Mouse (Mus musculus) c-Kit-negative CD71-positive TER-119-positive erythroid progenitor cells, embryonic 14.5 days (primary cell): ENCODE data around the gene Mrps26.
"Not testable (repeated sequence)": the region's sequence is repeated elsewhere in the genome, so short reads cannot be mapped to it uniquely, and the experiment has no call there.

Experiments
- DNase-seq: peaks from one replicate; pipeline ENCODE4 v3.0.0-alpha.2; 2013; ENCODE audit warnings: low read depth, low spot score

Gene Mrps26

DNA sequence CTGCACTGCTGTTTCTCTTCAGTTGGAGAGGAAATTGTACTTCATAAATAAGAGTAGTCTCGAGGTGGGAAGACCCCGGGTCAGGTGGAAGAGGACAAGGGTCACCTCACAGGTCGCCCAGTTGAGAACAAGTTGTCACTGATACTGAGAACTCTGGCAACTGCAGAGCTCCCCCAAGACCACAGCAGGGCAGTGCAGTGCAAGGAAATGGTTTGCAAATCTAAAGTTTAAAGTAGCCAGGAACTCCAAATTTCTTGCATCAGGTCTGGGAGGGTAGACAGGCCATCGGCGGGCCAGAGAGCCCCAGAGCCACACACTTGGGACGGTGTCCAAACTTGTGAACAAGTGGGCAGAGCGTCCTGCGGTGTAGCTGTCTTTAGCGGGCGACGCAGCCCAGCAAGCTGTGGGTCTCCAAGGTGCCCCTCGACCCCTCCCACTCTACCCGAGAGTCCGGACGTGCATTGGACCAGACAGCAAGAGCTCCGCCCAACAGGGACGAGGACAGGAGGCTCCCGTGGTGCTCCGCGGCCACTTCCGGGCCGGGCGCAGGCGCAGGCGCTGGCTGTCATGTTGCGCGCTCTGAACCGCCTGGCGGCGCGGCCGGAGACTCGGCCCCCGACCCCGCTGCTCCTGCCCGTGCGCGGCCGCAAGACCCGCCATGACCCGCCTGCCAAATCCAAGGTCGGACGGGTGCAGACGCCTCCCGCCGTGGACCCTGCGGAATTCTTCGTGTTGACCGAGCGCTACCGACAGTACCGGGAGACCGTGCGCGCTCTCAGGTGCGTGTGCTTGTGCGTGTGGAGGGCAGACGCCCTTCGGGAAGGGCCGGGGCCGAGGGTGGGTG lies at the start of gene Mrps26:
Gene Mrps26 (plus strand): TSS at position 531 of the 844 bp plus-strand sequence.
- DNase-seq = peak; percentile 48

DNA sequence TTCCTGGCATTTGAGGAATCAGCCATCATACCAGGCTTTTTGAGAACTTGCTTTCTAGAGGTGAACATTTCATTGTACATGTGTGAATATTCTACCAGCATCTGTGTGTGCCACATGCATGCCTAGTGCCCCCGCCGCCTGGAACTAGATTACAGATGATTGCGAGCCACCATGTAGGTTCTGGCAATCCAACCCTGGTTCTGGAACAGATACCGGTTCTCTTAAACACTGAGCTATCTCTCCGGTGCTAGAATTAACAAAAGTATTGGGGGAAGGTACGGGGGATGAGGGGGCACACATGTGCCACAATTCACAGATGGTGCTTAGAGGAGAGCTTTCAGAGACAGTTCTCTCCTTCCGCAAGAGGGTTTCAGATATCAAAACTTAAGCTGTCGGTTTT lies 49.6 kb upstream of the Mrps26 start:
- DNase-seq = no peak

DNA sequence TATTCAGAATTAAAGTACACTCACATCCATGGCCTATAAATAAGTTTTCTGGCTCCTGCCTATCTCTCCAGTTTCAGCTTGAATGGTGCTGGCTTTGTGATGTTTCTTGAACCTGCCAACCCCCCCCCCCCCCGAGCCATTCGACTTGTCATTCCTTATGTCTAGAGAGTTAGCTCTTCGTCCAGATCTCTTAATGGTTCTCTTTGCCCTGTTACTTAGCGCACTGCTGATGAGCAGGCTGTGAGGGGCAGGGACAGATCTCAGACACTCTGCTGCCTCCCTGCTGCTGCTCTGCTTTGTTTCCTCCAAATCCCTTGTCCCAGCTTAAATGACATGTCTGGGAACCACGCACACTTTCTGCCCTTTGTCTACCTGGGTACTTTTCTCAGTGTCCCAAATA lies 47.8 kb upstream of the Mrps26 start:
- DNase-seq = no peak

DNA sequence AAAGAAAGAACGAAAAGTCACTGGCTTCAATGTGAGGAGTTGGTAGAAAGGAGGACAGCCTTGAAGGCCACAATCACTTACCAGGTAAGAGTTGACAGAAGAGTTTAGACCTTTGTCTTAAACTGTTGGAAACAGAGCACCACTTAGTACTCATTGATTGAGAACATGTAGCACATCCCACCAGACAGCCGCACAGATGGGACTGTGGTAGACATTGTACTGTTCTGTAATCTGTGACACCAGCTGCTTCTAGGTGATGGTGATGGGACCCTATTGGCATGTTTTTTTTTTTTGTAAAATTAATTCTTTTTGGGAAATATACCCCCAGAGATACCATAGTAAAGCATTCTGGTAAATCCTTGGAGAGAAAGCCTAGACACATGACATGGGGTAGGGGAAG lies 41.6 kb upstream of the Mrps26 start:
- no peak for DNase-seq

DNA sequence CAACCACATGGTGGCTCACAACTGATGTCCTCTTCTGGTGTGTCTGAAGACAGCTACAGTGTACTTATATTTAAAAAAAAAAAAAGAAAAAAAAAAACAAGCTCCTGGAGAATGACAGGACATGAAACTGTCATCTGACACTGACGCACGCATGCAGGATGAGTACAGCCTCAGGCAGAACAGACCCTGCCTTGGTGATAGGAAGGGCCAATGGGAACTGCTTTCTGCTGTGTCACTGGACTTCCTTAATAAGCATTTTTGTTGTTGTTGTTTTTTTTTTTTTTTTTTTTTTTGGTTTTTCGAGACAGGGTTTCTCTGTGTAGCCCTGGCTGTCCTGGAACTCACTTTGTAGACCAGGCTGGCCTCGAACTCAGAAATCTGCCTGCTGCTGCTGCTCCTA lies 38.1 kb upstream of the Mrps26 start:
- DNase-seq = not testable (repeated sequence)

DNA sequence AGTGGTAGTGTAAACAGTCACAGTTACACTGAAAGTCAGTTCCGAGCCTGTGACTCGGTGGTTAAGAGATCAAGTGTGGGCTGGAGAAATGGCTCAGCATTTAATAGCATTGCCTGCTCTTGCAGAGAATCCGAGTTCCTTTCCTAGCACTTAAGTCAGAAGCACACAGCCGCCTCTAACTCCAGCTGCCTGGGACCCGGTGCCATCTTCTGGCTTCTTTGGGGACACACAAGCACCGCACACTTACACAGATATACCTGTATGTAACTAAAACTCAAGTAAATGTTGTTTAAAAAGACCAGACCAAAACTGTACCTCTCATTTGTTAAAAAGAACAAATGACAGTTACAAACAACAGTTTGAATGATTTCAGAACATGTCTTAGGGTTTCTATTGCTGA lies 35.1 kb upstream of the Mrps26 start:
- no peak for DNase-seq

DNA sequence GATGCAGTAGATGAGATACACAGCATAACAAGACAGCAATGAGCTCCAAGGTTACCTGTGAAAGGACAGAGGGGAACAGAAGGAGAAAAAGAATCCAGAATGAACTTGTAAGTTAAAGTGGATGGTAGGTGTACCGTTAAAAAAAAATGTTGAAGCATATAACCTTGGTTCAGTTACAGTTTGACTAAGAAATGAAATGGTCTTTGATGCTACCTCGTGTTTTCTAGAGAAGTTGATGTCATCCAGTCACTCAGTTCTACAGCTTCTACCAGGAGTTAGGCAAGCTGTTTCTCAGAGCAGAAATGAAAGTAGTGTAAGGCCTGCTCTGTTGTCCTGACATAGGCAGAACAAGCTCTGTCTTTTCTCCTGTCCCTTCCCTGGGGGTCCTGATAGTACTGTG lies 34.3 kb upstream of the Mrps26 start:
- no peak for DNase-seq

DNA sequence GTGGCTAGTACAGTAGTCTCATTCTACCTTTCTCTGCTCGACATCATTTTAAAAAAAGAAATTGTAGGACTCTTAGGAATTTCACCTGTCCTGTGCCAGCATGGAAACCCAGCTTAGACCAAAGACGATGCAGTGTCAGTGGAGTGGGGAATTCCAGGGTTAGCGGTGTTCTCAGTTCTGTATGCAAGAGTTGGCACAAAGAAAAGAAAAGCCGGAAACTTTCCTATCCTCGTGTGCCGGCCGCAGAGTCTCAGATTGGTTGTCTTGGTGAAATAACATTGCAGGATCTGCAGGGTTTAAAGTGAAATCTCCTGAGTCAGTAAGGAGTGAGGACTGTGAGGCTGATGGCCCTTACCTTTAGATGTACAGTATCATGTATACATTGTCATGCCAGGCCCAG lies 33.6 kb upstream of the Mrps26 start:
- DNase-seq = no peak

DNA sequence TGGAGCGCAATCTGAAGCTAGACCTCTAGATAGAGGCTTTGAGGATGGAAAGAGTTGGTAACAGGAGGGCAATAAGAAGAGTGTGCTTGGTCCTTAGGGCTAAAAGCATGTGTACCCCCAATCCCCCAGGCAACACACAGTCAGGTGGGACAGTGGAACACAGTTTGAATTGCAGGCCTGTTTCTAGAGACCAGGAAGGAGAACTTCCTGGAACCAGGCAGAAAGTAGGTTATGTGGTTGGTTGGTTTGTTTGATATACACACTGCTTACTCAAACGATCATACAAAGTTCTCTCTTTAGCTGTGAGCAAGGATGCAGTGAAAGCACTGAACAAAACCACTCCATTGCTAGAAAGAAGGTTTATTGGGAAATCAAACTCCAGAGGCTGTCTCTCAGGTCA lies 31.3 kb upstream of the Mrps26 start:
- DNase-seq = no peak

DNA sequence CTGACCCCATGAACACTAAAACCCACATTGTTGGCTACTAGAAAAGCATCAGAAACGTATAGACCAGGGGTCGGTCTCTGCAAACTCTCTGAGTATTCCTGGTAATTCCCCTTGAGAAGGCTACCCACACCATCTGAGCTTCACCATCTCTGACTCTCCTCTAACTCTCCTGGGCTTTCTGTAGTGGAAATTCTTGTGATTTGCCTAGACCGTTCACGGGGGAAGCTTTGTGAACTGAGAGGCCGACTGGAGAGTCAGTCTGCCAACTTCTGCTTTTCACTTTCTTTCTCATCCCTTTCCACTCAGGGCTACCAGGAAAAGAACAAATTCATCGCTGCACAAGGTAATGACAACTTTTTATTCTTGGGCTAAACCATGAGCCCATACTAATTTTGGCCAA lies 28.5 kb upstream of the Mrps26 start:
- DNase-seq = no peak

DNA sequence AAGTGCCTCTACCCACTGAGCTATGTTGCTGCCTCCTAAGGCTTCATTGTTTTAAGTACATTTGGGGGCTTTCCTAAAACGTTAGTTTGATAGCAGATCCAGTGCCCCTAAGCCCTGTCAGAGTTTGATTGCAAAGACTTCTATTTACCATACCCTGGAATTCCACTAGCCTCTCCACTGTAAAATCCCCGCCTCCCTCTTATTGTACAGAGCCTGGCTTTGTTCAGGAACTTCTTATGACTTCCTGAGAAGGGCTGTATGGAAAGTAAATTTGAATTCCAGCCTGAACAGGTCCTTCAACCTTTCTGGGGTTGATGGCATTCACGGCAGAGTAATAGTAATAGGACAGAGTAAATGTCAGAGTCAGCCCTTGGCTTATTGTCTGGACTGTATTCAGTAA lies 26.7 kb upstream of the Mrps26 start:
- no peak for DNase-seq

DNA sequence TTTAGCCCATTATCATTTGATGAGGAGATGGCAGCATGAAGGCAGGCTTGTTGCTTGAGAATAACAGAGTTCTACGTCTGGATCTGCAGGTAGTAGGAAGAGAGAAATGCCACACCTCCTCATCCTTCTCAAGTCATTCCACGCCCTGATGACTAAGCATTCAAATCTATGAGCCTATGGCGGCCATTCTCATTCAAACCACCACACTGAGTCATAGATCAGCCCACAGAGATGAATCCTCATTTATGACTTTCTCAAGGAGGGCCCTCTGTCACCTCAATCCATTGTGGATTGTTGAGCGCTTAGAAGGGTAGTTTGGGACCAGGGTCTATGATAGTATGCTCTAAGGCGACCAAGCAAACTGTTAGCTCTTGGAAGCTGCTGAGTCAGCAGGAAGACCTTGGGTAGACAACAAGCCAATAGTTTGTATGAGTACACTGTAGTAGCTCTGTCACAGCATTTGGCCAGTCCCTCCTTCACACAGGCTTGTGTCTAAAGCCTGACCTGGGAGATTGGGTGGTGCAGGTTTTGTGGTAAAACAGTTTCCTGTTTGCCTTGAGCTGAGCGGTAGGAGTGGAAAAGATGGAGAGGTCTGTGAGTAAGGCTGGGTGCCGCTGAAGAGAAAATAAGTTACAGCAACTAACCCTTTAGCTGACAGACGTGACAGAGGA lies 24.5 kb upstream of the Mrps26 start:
- DNase-seq = no peak

DNA sequence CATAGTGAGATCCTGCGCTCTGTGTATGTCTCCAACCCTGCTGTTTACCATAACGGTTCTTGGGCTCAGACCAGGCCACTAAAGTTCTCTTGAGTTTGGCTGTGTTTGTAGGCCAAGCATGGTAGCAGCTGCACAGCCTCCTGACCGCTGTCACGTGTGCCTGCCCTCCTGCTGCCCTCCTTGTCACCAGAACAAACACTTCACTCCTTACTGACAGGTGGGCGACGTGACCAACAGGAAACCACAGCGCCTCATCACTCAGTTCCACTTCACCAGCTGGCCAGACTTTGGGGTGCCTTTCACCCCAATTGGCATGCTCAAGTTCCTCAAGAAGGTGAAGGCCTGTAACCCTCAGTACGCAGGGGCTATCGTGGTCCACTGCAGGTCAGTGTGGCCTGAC lies 23.3 kb upstream of the Mrps26 start:
- DNase-seq = no peak

DNA sequence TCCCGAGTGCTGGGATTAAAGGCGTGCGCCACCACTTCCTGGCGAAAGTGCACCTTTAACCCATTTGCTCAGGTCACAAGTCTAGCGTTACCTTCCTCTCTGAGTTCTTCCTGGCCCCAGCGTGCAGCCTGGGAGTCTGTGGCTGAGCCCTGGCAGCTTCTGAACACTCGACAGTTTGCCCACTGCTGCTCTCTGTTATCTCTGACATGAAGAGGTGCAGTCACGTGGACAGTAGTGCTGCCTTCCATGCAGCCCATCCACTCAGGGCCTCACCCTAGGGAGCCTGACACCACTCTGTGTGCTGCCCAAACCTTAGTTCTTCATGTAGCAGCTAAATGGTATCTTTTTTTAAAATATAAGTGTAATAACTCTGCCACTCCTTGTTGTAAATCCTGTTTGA lies 16.6 kb upstream of the Mrps26 start:
- DNase-seq = no peak

DNA sequence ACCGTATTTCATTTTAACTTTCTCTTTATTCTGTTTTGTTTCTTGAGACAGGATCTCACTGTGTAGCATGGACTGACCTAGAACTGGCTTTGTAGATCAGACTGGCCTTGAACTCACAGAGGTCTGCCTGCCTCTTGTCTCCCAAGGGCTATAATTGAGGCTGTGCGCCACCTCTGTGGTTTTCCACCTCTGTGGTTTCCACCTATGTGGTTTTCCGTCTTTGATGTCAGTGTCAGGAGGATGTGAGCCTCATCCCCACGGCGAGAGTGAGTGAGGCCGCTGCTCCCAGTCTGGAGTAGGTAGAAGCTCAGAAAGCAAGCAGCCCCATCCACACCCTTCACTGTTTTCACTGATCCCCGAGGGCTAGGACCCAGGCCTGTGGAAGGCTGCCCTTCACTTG lies 8.7 kb upstream of the Mrps26 start:
- DNase-seq = no peak

DNA sequence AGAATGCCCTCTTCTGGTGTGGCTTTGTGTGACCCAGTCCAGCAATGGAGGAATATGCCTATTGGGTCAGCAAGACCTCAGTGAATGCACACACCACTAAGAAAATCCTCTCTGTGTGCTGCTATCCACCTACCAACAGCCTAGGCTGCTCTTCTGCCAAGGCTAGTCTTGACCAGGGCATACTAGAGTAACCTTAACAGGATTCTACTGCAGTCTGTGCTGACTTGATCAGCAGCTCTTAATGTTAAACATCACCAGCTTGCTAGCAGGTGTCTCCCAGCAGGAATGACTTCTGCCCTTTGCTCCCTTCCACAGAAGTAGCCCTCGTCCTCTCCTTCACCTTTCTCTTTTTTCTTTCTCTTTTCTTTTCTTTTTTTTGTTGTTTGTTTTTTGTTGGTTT lies 7.2 kb upstream of the Mrps26 start:
- no peak for DNase-seq

DNA sequence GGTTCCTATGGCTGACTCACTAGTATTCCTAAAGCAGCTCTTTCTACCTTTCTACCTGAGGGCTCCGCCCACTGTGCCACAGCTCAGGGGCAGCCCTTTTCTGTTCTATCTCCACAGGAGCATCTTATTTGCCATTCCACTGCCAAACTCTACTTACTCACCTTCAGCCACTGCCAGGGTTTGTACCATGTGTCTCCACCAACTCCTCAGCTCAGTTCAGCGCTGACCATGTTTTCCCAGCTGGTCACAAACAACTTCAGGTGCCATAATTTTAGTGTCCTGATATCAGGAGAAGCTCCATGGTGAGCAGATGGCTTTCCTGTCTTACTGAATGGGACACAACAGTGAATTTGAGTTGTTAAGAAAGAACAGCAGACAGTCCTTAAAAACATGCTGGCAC lies 6.1 kb upstream of the Mrps26 start:
- DNase-seq = no peak

DNA sequence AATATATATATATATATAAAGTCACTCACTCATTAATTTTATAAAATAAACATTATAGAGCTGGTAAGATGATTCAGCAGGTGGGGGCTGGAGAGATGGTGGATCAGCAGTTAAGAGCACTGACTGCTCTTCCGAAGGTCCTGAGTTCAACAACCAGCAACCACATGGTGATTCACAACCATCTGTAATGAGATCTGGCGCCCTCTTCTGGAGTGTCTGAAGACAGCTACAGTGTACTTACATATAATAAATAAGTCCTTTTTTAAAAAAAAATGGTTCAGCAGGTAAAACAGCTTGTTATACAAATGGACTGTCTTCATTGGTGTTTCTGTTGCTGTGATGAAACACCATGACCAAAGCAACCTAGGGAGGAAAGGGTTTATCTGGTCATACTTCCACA lies 5.5 kb upstream of the Mrps26 start:
- DNase-seq = no peak

DNA sequence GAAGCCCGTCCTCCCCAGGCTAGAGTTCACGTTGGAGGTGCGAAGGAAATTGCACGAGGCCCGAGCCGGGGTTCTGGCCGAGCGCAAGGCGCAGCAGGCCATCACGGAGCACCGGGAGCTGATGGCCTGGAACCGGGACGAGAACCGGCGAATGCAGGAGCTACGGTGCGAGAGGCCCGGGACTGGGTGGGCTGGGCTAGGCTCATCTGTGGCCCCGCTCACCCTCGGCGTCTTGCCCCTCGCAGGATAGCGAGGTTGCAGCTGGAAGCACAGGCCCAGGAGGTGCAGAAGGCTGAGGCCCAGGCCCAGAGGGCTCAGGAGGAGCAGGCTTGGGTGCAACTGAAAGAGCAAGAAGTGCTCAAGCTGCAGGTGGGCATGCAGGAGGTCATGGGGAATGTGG lies 521 bp downstream of the Mrps26 start:
- no peak for DNase-seq

DNA sequence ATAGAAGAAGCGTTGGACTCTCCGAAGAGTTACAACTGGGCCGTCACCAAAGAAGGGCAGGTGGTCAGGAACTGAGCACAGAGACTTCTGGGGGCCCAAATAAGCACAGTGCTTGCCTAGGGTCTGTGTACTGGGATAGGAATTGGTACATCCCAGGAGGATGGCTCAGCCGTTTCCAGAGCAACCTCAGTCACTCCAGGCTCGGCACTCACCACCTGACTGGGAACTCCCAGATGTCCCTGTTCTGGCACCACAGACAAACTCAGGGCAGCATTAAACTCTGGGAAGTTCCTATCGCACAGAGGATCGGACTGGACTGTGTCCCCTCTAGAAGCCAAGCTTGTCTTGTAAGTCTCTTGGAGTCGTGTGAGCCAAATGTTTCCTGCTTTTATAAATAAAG lies 1.4 kb downstream of the Mrps26 start:
- DNase-seq = no peak

DNA sequence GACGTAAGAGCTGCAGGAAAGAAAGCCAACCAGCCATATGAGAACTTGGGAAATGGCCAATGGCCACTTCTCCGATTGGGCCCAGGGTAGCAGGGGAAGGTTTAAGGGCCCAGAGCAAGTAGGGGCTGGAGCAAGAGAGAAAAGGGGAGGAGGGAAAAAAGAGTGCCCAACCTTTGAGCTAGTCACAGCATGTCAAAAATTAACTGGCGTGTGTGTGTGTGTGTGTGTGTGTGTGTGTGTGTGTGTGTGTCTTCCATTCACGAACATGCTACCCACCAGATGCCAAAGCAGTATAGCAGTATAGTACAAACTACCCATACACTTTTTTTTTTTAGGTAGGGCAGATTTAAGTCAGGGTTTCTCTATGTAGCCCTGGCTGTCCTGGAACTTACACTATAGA lies 5.4 kb downstream of the Mrps26 start:
- DNase-seq = no peak

DNA sequence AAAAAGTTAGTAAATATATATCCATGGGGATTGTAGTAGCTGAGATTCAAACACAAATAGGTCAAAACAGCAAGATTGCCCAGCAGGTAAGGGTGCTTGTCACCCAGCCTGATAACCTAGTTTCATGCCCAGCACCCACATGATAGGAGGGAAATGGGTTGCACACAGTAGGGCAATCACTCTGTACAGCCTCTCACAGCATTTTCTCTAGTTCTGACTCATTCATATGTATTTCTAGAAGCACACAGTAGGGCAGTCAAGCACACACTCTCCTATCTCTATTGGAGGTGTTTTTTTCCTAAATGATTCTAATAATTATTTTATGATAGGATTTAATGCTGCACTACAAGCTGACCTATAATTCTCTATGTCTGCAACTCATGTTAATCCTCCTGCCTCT lies 6.4 kb downstream of the Mrps26 start:
- no peak for DNase-seq

DNA sequence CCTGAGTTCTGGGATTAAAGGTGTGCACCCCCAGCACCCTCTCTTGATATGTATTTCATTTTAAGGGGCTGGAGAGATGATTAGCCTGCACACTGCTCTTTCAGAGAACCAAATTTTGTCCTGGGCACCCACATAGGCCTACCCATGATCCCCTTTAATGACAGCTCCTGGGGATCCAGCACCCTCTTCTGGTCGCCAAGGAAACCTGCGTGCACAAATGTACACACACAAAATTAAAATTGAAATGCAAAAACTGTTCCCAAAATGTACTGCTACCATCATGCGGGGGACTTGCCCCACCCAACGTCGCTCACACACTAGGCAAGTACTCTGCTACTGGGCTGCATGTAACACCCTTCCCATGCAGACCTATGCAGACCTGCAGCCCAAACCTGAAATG lies 11.4 kb downstream of the Mrps26 start:
- no peak for DNase-seq
